ENCODE assay signal across 8 mouse cellular contexts in genomic region chr7:126950647-126951615, GRCm38 (mm10). TPM values are rescaled to one million over a fixed set of nuclear protein-coding genes. Genes with fewer than 3 reads are reported as not detected.
DNase-seq lines count a peak whose midpoint lies in the region; ATAC-seq and TF ChIP-seq lines count a peak whose summit lies in the region.

No protein-coding gene starts in this region.

- no peak for ATAC-seq in heart, embryonic 13.5 days (ENCODE audit: extremely low read depth, insufficient number of reproducible peaks, low FRiP score, low TSS enrichment)
- ATAC-seq in hindbrain, embryonic 12.5 days (ENCODE audit: low FRiP score): peak; percentile 10
- peak; percentile 5 for ATAC-seq in midbrain, embryonic 16.5 days
- ATAC-seq in granulocyte monocyte progenitor cell, adult 5-6 weeks (replicated peaks; ENCODE audit: poor library complexity, severe bottlenecking): no peak

- peaks cover 58% of the 10 kb centered on the region for H3K27me3 ChIP-seq in heart, embryonic 13.5 days (replicated peaks)
- no peaks in the 10 kb centered on the region for H3K27me3 ChIP-seq in cerebellum, adult 2 months (ENCODE audit: control insufficient read depth, insufficient read depth, low read length)
- peaks cover 41% of the 10 kb centered on the region for H3K27me3 ChIP-seq in hindbrain, embryonic 12.5 days
- no peaks in the 10 kb centered on the region for H3K27me3 ChIP-seq in midbrain, embryonic 16.5 days (ENCODE audit: control insufficient read depth, insufficient read depth, low read depth, low read length)

- 6% methylated on average over 26 of the region's 26 CpGs for WGBS in heart, embryonic 13.5 days
- WGBS in cerebellum, adult 2 months: 2% methylated on average over 26 of the region's 26 CpGs
- WGBS in hindbrain, embryonic 12.5 days: 7% methylated on average over 26 of the region's 26 CpGs
- WGBS in midbrain, embryonic 16.5 days: 4% methylated on average over 26 of the region's 26 CpGs

- TF ChIP-seq CTCF in cerebellum, adult 2 months (IDR thresholded peaks at IDR 0.05; ENCODE audit: borderline replicate concordance, insufficient read depth, low read depth, low read length): no peak

- peak overlapping the region; percentile 59; the same call in 1 of the 2 replicates for H3K4me3 ChIP-seq in heart, embryonic 13.5 days
- peak overlapping the region; percentile 84 for H3K4me3 ChIP-seq in cerebellum, adult 2 months (replicated peaks; ENCODE audit: insufficient read depth, low read depth, low read length)
- H3K4me3 ChIP-seq in hindbrain, embryonic 12.5 days: peak overlapping the region; percentile 47
- peak overlapping the region; percentile 56 for H3K4me3 ChIP-seq in midbrain, embryonic 16.5 days (ENCODE audit: low read depth, low read length)

- H3K9me3 ChIP-seq in heart, embryonic 13.5 days: no peaks in the 10 kb centered on the region
- no peaks in the 10 kb centered on the region for H3K9me3 ChIP-seq in hindbrain, embryonic 12.5 days (replicated peaks)
- no peaks in the 10 kb centered on the region for H3K9me3 ChIP-seq in midbrain, embryonic 16.5 days (replicated peaks; ENCODE audit: control insufficient read depth, low read length, poor library complexity, severe bottlenecking)

- peaks cover 15% of the 10 kb centered on the region for H3K4me1 ChIP-seq in heart, embryonic 13.5 days
- H3K4me1 ChIP-seq in cerebellum, adult 2 months (ENCODE audit: control insufficient read depth, insufficient read depth, low read length): peaks cover 22% of the 10 kb centered on the region
- H3K4me1 ChIP-seq in hindbrain, embryonic 12.5 days: peaks cover 41% of the 10 kb centered on the region
- H3K4me1 ChIP-seq in midbrain, embryonic 16.5 days (ENCODE audit: control insufficient read depth, insufficient read depth, low read length): peaks cover 43% of the 10 kb centered on the region

- peak overlapping the region; percentile 99 for H3K4me2 ChIP-seq in heart, embryonic 13.5 days
- peak overlapping the region; percentile 97 for H3K4me2 ChIP-seq in hindbrain, embryonic 12.5 days (replicated peaks)
- H3K4me2 ChIP-seq in midbrain, embryonic 16.5 days (ENCODE audit: low read length): peak overlapping the region; percentile 78

- H3K36me3 ChIP-seq in heart, embryonic 13.5 days: 0 out of 2 replicates have a peak, but pooled peaks cover 8% of the 10 kb centered on the region
- H3K36me3 ChIP-seq in hindbrain, embryonic 12.5 days: peaks cover 11% of the 10 kb centered on the region
- peaks cover 3% of the 10 kb centered on the region; the same call in 1 of the 2 replicates for H3K36me3 ChIP-seq in midbrain, embryonic 16.5 days (ENCODE audit: control insufficient read depth, insufficient read depth, low read length)

- no peak overlapping the region for H3K27ac ChIP-seq in heart, embryonic 13.5 days (replicated peaks)
- H3K27ac ChIP-seq in cerebellum, adult 2 months (ENCODE audit: insufficient read depth, low read length): peak overlapping the region; percentile 96
- peak overlapping the region; percentile 87 for H3K27ac ChIP-seq in hindbrain, embryonic 12.5 days
- peak overlapping the region; percentile 93 for H3K27ac ChIP-seq in midbrain, embryonic 16.5 days (ENCODE audit: low read length)

- no peak for TF ChIP-seq POLR2A in cerebellum, adult 2 months (IDR thresholded peaks at IDR 0.05; ENCODE audit: borderline replicate concordance, insufficient read depth, low read length)

- DNase-seq in heart, adult 8-10 months (ENCODE audit: low spot score): no peak
- peak; percentile 57 to 61 for DNase-seq in cerebellum, adult 2 months
- DNase-seq in spleen, postnatal 14 days (ENCODE audit: low spot score in 2 of 2): no peak
- DNase-seq in kidney, adult 11 months: no peak

- no peak overlapping the region for H3K9ac ChIP-seq in heart, embryonic 13.5 days
- H3K9ac ChIP-seq in hindbrain, embryonic 12.5 days: peak overlapping the region; percentile 64
- peak overlapping the region; percentile 71 for H3K9ac ChIP-seq in midbrain, embryonic 16.5 days (ENCODE audit: low read depth, low read length)

RNA-seq across cellular contexts. Expression of gene Sez6l2, which starts 0.6 kb away (rescaled TPM):
- polyA plus RNA-seq in heart, embryonic 13.5 days (2015; fragmentation: Nextera tagmentation; extraction: Ambion mirVana): 0.19 and 0.73 TPM in 2 replicates
- 1 to 10 TPM; 2.6 to 7.2 (median 6.4) TPM for total RNA-seq in heart, adult 8-10 months (2022)
- 359 and 364 TPM in 2 replicates for polyA plus RNA-seq in cerebellum, adult 2 months (2012; rRNA removed)
- polyA plus RNA-seq in hindbrain, embryonic 12.5 days (2016; fragmentation: Nextera tagmentation; extraction: Ambion mirVana): 13.3 and 18.2 TPM in 2 replicates
- polyA plus RNA-seq in midbrain, embryonic 16.5 days (2015; fragmentation: Nextera tagmentation; extraction: Ambion mirVana): 44.6 and 50.2 TPM in 2 replicates
- total RNA-seq in granulocyte monocyte progenitor cell, adult 5-6 weeks (2014; fragmentation: Nextera tagmentation): 3.4 and 6.4 TPM in 2 replicates
- 0.46 and 1.4 TPM in 2 replicates for total RNA-seq in granulocyte monocyte progenitor cell, adult 5-6 weeks (2017)

RNA-seq across cellular contexts. Expression of gene Asphd1, which starts 1.5 kb away (rescaled TPM):
- 0.20 TPM in 2 replicates for polyA plus RNA-seq in heart, embryonic 13.5 days (2015; fragmentation: Nextera tagmentation; extraction: Ambion mirVana)
- under 1 TPM in 1 of 4 experiments, not detected in 3; 0.19 TPM for total RNA-seq in heart, adult 8-10 months (2022)
- polyA plus RNA-seq in cerebellum, adult 2 months (2012; rRNA removed): 41.8 and 42.4 TPM in 2 replicates
- polyA plus RNA-seq in hindbrain, embryonic 12.5 days (2016; fragmentation: Nextera tagmentation; extraction: Ambion mirVana): 3.4 and 4.1 TPM in 2 replicates
- polyA plus RNA-seq in midbrain, embryonic 16.5 days (2015; fragmentation: Nextera tagmentation; extraction: Ambion mirVana): 10.4 TPM in 2 replicates
- total RNA-seq in granulocyte monocyte progenitor cell, adult 5-6 weeks (2014; fragmentation: Nextera tagmentation): not detected in 2 replicates
- total RNA-seq in granulocyte monocyte progenitor cell, adult 5-6 weeks (2017): not detected in 2 replicates

RNA-seq across cellular contexts. Expression of gene Kctd13, which starts 22.3 kb away (rescaled TPM):
- polyA plus RNA-seq in heart, embryonic 13.5 days (2015; fragmentation: Nextera tagmentation; extraction: Ambion mirVana): 13.1 and 14.0 TPM in 2 replicates
- 1 to 10 TPM; 6.6 to 9.3 (median 7.3) TPM for total RNA-seq in heart, adult 8-10 months (2022)
- 130 and 140 TPM in 2 replicates for polyA plus RNA-seq in cerebellum, adult 2 months (2012; rRNA removed)
- polyA plus RNA-seq in hindbrain, embryonic 12.5 days (2016; fragmentation: Nextera tagmentation; extraction: Ambion mirVana): 58.1 and 59.3 TPM in 2 replicates
- polyA plus RNA-seq in midbrain, embryonic 16.5 days (2015; fragmentation: Nextera tagmentation; extraction: Ambion mirVana): 135 and 140 TPM in 2 replicates
- 12.4 and 23.1 TPM in 2 replicates for total RNA-seq in granulocyte monocyte progenitor cell, adult 5-6 weeks (2014; fragmentation: Nextera tagmentation)
- total RNA-seq in granulocyte monocyte progenitor cell, adult 5-6 weeks (2017): 9.7 and 10.3 TPM in 2 replicates

RNA-seq across cellular contexts. Expression of gene Cdipt, which starts 24.8 kb away (rescaled TPM):
- 69.5 and 79.9 TPM in 2 replicates for polyA plus RNA-seq in heart, embryonic 13.5 days (2015; fragmentation: Nextera tagmentation; extraction: Ambion mirVana)
- 10 to 100 TPM; 45.9 to 53.7 (median 50.7) TPM for total RNA-seq in heart, adult 8-10 months (2022)
- 255 and 281 TPM in 2 replicates for polyA plus RNA-seq in cerebellum, adult 2 months (2012; rRNA removed)
- 87.8 and 93.5 TPM in 2 replicates for polyA plus RNA-seq in hindbrain, embryonic 12.5 days (2016; fragmentation: Nextera tagmentation; extraction: Ambion mirVana)
- polyA plus RNA-seq in midbrain, embryonic 16.5 days (2015; fragmentation: Nextera tagmentation; extraction: Ambion mirVana): 132 and 141 TPM in 2 replicates
- total RNA-seq in granulocyte monocyte progenitor cell, adult 5-6 weeks (2014; fragmentation: Nextera tagmentation): 72.3 and 78.9 TPM in 2 replicates
- 38.2 and 63.1 TPM in 2 replicates for total RNA-seq in granulocyte monocyte progenitor cell, adult 5-6 weeks (2017)

RNA-seq across cellular contexts. Expression of gene Cdiptos, which starts 25.0 kb away (rescaled TPM):
- 0.59 and 1.7 TPM in 2 replicates for polyA plus RNA-seq in heart, embryonic 13.5 days (2015; fragmentation: Nextera tagmentation; extraction: Ambion mirVana)
- under 1 TPM in 3 of 4 experiments, not detected in 1; 0.37 to 0.60 (median 0.43) TPM for total RNA-seq in heart, adult 8-10 months (2022)
- polyA plus RNA-seq in cerebellum, adult 2 months (2012; rRNA removed): 0.92 and 1.1 TPM in 2 replicates
- polyA plus RNA-seq in hindbrain, embryonic 12.5 days (2016; fragmentation: Nextera tagmentation; extraction: Ambion mirVana): 0.92 and 1.4 TPM in 2 replicates
- polyA plus RNA-seq in midbrain, embryonic 16.5 days (2015; fragmentation: Nextera tagmentation; extraction: Ambion mirVana): 0.69 and 0.96 TPM in 2 replicates
- total RNA-seq in granulocyte monocyte progenitor cell, adult 5-6 weeks (2014; fragmentation: Nextera tagmentation): 1.1 and 2.7 TPM in 2 replicates
- total RNA-seq in granulocyte monocyte progenitor cell, adult 5-6 weeks (2017): 0.26 and 1.1 TPM in 2 replicates

Comparison
In these comparisons a context has a peak if more than half of its experiments do, and no peak if none do; other contexts are left out.
1. ATAC-seq: peak in hindbrain, embryonic 12.5 days (single experiment) and midbrain, embryonic 16.5 days (single experiment); none in heart, embryonic 13.5 days (single experiment) and granulocyte monocyte progenitor cell, adult 5-6 weeks (single experiment).
2. DNase-seq: peak in cerebellum, adult 2 months (2 of 2); none in heart, adult 8-10 months (single experiment), spleen, postnatal 14 days (0 of 2) and kidney, adult 11 months (single experiment).
3. Peak in every context shown above with its lines, with median percentiles within 50 percentile points of each other: H3K4me2 ChIP-seq and H3K4me3 ChIP-seq.